Mouse (Mus musculus): ENCODE measurements around the gene Dnah10. TPM values are rescaled to one million over a fixed set of nuclear protein-coding genes. Genes with fewer than 3 reads are reported as not detected.

Dnah10 gene
- total and polyA plus RNA-seq, 3 experiments, result 0.03 to 0.30 (median 0.08) TPM

- dilution Hi-C loops (cut with MboI; ENCODE audit: extremely low pct_ligation_motif_present, extremely low pct_unique_long_range_greater_than_20kb, low sequenced_read_pairs), result no loop called here
- no peaks in the 10 kb centered on the region for H3K9me3 ChIP-seq (replicated peaks; ENCODE audit: low read length)
- no peak overlapping the region for H3K4me2 ChIP-seq (ENCODE audit: insufficient read depth, low read depth, poor library complexity, severe bottlenecking)
- H3K36me3 ChIP-seq (replicated peaks in 1 of 2; ENCODE audit: control insufficient read depth in 1 of 2, insufficient read depth in 1 of 2, low read length in 1 of 2), result peaks cover 9 to 84% of the 10 kb centered on the region in 2 experiments
- H3K9ac ChIP-seq (ENCODE audit: insufficient read depth, low read depth), result no peak overlapping the region
- no peaks in the 10 kb centered on the region for H3K27me3 ChIP-seq (replicated peaks)
- no peak overlapping the region for H3K4me3 ChIP-seq (replicated peaks in 1 of 3; ENCODE audit: low read depth in 2 of 3, low read length in 2 of 3, poor library complexity in 1 of 3)
- H3K27ac ChIP-seq (ENCODE audit: insufficient read depth, low read depth), result no peak overlapping the region
- no peaks in the 10 kb centered on the region for H3K79me2 ChIP-seq (replicated peaks; ENCODE audit: control insufficient read depth, extremely low read depth, insufficient read depth, poor library complexity, severe bottlenecking)
- DNase-seq (ENCODE audit: extremely low read depth), result no peak
- no peak for TF ChIP-seq USF1 (IDR thresholded peaks at IDR 0.05; ENCODE audit: low read depth, low read length)
- no peak for TF ChIP-seq MYC (IDR thresholded peaks at IDR 0.05; ENCODE audit: low read depth, low read length)
- no peak for TF ChIP-seq JUND (conservative IDR thresholded peaks at IDR 0.05; ENCODE audit: low read depth, low read length)
- TF ChIP-seq ZKSCAN1 (IDR thresholded peaks at IDR 0.05; ENCODE audit: borderline replicate concordance, low read depth, low read length), result no peak
- TF ChIP-seq TCF12 (IDR thresholded peaks at IDR 0.05; ENCODE audit: low read depth, low read length), result no peak
- TF ChIP-seq PAX5 (IDR thresholded peaks at IDR 0.05; ENCODE audit: low read length), result no peak
- TF ChIP-seq KAT2A (IDR thresholded peaks at IDR 0.05; ENCODE audit: insufficient replicate concordance, low read length), result no peak
- no peak for TF ChIP-seq RCOR1 (conservative IDR thresholded peaks at IDR 0.05; ENCODE audit: low read depth, low read length)
- TF ChIP-seq MAFK (IDR thresholded peaks at IDR 0.05; ENCODE audit: insufficient replicate concordance, low read length), result no peak
- TF ChIP-seq IRF4 (IDR thresholded peaks at IDR 0.05; ENCODE audit: low read depth, low read length), result no peak
- no peak for TF ChIP-seq EP300 (IDR thresholded peaks at IDR 0.05; ENCODE audit: low read length)
- TF ChIP-seq HCFC1 (IDR thresholded peaks at IDR 0.05; ENCODE audit: low read depth, low read length), result no peak
- TF ChIP-seq NELFE (IDR thresholded peaks at IDR 0.05; ENCODE audit: low read depth, low read length), result no peak
- TF ChIP-seq POLR2A (IDR thresholded peaks at IDR 0.05; ENCODE audit: low read depth, low read length), result no peak
- in situ Hi-C loops (cut with MboI; ENCODE audit: low pct_ligation_motif_present, low pct_unique_long_range_greater_than_20kb, low sequenced_read_pairs), result no loop called here
- 0 out of 4 replicates have a peak, but pooled peaks cover 0 to 3% of the 10 kb centered on the region in 2 experiments for H3K4me1 ChIP-seq (ENCODE audit: control insufficient read depth in 1 of 2, insufficient read depth in 2 of 2)
Observed at GRCm38 (mm10) chr5:124879801-124880200, 154.9 kb downstream of the Dnah10 start.

GRCm38 (mm10) chr5:124883877-124884276, 159.0 kb downstream of the Dnah10 start:
- in situ Hi-C loops (cut with MboI; ENCODE audit: low pct_ligation_motif_present, low pct_unique_long_range_greater_than_20kb, low sequenced_read_pairs), result no loop called here
- no peak overlapping the region for H3K4me3 ChIP-seq (replicated peaks in 1 of 3; ENCODE audit: low read depth in 2 of 3, low read length in 2 of 3, poor library complexity in 1 of 3)

More at GRCm38 (mm10) chr5:124883877-124884276, 159.0 kb downstream of the Dnah10 start:
- no peaks in the 10 kb centered on the region for H3K27me3 ChIP-seq (replicated peaks)
- DNase-seq (ENCODE audit: extremely low read depth), result no peak
- no peak for TF ChIP-seq SMC3 (IDR thresholded peaks at IDR 0.05; ENCODE audit: low read depth, low read length)
- TF ChIP-seq ZC3H11A (IDR thresholded peaks at IDR 0.05; ENCODE audit: low read depth, low read length), result no peak
- no peak for TF ChIP-seq ZMIZ1 (IDR thresholded peaks at IDR 0.05; ENCODE audit: low read depth, low read length)
- no peak for TF ChIP-seq HCFC1 (IDR thresholded peaks at IDR 0.05; ENCODE audit: low read depth, low read length)
- TF ChIP-seq ZKSCAN1 (IDR thresholded peaks at IDR 0.05; ENCODE audit: borderline replicate concordance, low read depth, low read length), result no peak
- no peak for TF ChIP-seq TCF12 (IDR thresholded peaks at IDR 0.05; ENCODE audit: low read depth, low read length)
- no peak for TF ChIP-seq UBTF (IDR thresholded peaks at IDR 0.05; ENCODE audit: low read depth, low read length)
- TF ChIP-seq KAT2A (IDR thresholded peaks at IDR 0.05; ENCODE audit: insufficient replicate concordance, low read length), result no peak
- no peak for TF ChIP-seq JUN (IDR thresholded peaks at IDR 0.05; ENCODE audit: insufficient read depth, low read depth, low read length)
- no peak for TF ChIP-seq CHD1 (IDR thresholded peaks at IDR 0.05; ENCODE audit: low read depth, low read length)
- no peak for TF ChIP-seq MEF2A (IDR thresholded peaks at IDR 0.05; ENCODE audit: borderline replicate concordance, low read depth, low read length)
- TF ChIP-seq MAFK (IDR thresholded peaks at IDR 0.05; ENCODE audit: insufficient replicate concordance, low read length), result no peak
- TF ChIP-seq CTCF (conservative IDR thresholded peaks at IDR 0.05 in 1 of 2, IDR thresholded peaks at IDR 0.05 in 1 of 2; ENCODE audit: low read depth in 2 of 2, low read length in 2 of 2), result no peak
- no peak for TF ChIP-seq MYC (IDR thresholded peaks at IDR 0.05; ENCODE audit: low read depth, low read length)
- no peak for TF ChIP-seq MAX (IDR thresholded peaks at IDR 0.05; ENCODE audit: low read length)
- no peak for TF ChIP-seq NRF1 (IDR thresholded peaks at IDR 0.05; ENCODE audit: low read depth, low read length)
- no peak for TF ChIP-seq PAX5 (IDR thresholded peaks at IDR 0.05; ENCODE audit: low read length)
- dilution Hi-C loops (cut with MboI; ENCODE audit: extremely low pct_ligation_motif_present, extremely low pct_unique_long_range_greater_than_20kb, low sequenced_read_pairs), result no loop called here
- no peak overlapping the region for H3K27ac ChIP-seq (ENCODE audit: insufficient read depth, low read depth)
- H3K4me2 ChIP-seq (ENCODE audit: insufficient read depth, low read depth, poor library complexity, severe bottlenecking), result no peak overlapping the region
- no peak overlapping the region for H3K9ac ChIP-seq (ENCODE audit: insufficient read depth, low read depth)
- 0 out of 4 replicates have a peak, but pooled peaks cover 0 to 3% of the 10 kb centered on the region in 2 experiments for H3K4me1 ChIP-seq (ENCODE audit: control insufficient read depth in 1 of 2, insufficient read depth in 2 of 2)
- no peaks in the 10 kb centered on the region for H3K9me3 ChIP-seq (replicated peaks; ENCODE audit: low read length)
- H3K79me2 ChIP-seq (replicated peaks; ENCODE audit: control insufficient read depth, extremely low read depth, insufficient read depth, poor library complexity, severe bottlenecking), result no peaks in the 10 kb centered on the region
- H3K36me3 ChIP-seq (replicated peaks in 1 of 2; ENCODE audit: control insufficient read depth in 1 of 2, insufficient read depth in 1 of 2, low read length in 1 of 2), result peaks cover 18 to 88% of the 10 kb centered on the region in 2 experiments
